Mouse (Mus musculus) stomach, postnatal 0 days (tissue): ENCODE data around the gene Mmel1. TPM values are rescaled to one million over a fixed set of nuclear protein-coding genes. Genes with fewer than 3 reads are reported as not detected.

Experiments used
- ATAC-seq: fragments of 200-750 bp; cut with Nextera tagmentation; 2 replicates; pipeline ENCODE4 v1.8.0; 2017; ENCODE audit not compliant: low FRiP score, low TSS enrichment
- DNase-seq: peaks from one replicate; pipeline ENCODE4 v3.0.0-alpha.2; 2016; ENCODE audit warnings: low spot score
- H3K27ac ChIP-seq: fragments of 300-500 bp; sonication (generic); replicated peaks from 2 replicates; pipeline ENCODE4 v1.5.1; 2014; ENCODE audit warnings: mild to moderate bottlenecking, control low read depth
- H3K27me3 ChIP-seq: fragments of 300-500 bp; sonication (generic); 2 replicates; pipeline ENCODE4 v1.6.1; 2014; ENCODE audit warnings: low read length; ENCODE audit not compliant: control insufficient read depth, insufficient read depth
- H3K36me3 ChIP-seq: fragments of 300-500 bp; sonication (generic); 2 replicates; pipeline ENCODE4 v1.6.1; 2014; ENCODE audit warnings: low read length, mixed read lengths; ENCODE audit not compliant: control insufficient read depth, insufficient read depth
- H3K4me1 ChIP-seq: fragments of 300-500 bp; sonication (generic); replicated peaks from 2 replicates; pipeline ENCODE4 v1.6.1; 2014; ENCODE audit warnings: antibody characterized with exemption; ENCODE audit not compliant: control insufficient read depth, insufficient read depth
- H3K4me2 ChIP-seq: fragments of 300-500 bp; sonication (generic); replicated peaks from 2 replicates; pipeline ENCODE4 v1.6.1; 2014; ENCODE audit warnings: low read depth, mild to moderate bottlenecking, control low read depth, moderate library complexity
- H3K4me3 ChIP-seq: fragments of 300-500 bp; sonication (generic); 2 replicates; pipeline ENCODE4 v1.5.1; 2014; ENCODE audit warnings: low read depth, low read length, control low read depth
- H3K9ac ChIP-seq: fragments of 300-500 bp; sonication (generic); 2 replicates; pipeline ENCODE4 v1.6.1; 2014; ENCODE audit warnings: mild to moderate bottlenecking, low read length, control low read depth, mixed read lengths
- H3K9me3 ChIP-seq: fragments of 300-500 bp; sonication (generic); 2 replicates; pipeline ENCODE4 v1.6.1; 2016; ENCODE audit warnings: low read length; ENCODE audit not compliant: control insufficient read depth
- CTCF ChIP-seq: IDR thresholded peaks from 2 replicates; pipeline ENCODE4 v1.5.1; 2016; ENCODE audit warnings: antibody characterized with exemption, low read depth, mild to moderate bottlenecking, moderate library complexity
- EP300 ChIP-seq: optimal IDR thresholded peaks from 2 replicates; pipeline ENCODE3; 2016; ENCODE audit warnings: antibody characterized with exemption
- WGBS: fragments of 180-500 bp; shearing (Covaris S2); extraction: QIAGEN DNeasy Blood & Tissue Kit; methylation state at CpG from one replicate; pipeline ENCODE4 v1.1.7; 2014; 5-methylcytosine and 5-hydroxymethylcytosine counted together
- polyA plus RNA-seq: library from polyadenylated mRNA; unstranded; fragments of >200 nt; fragmentation: Nextera tagmentation; extraction: Ambion mirVana; gene quantifications from 2 replicates; pipeline ENCODE4 v1.2.1, GENCODE M21; 2015

The Mmel1 gene
- polyA plus RNA-seq, 1 experiment from 2014 or later: not detected

DNA sequence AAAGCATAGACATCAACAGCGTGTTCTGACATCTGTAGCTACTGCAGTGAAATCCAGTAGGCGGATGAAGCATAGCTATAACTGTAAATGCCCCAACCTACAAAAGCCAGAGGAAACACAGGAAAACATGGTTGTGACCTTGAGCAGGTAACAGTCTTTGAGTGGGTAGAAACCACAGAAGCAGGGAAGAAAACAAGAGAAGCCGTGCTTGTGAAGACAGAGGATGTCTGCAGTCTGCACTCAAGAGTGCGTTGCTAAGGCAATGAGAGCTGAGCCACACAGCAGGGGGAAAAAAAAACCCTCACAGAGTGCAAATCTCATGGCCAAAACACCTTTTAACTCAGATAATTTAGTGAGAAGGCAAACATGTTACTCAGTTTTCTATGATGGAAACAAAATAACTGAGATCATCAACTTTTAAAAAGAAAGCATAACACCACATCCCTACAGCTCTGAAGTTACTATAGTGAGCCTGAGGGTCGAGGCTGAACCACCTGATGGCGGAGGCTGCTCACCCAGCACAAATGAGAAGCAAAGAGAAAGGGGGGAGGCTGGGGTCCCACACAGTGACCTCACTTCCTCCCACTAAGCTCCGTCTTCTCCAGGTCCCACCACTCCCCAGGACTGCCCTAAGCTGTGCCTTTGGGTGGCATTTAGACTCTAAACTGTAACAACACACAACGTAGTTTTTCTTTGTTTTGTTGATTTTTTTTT is 67.3 kb downstream of the Mmel1 start:
- no peaks in the 10 kb centered on the region for H3K9me3 ChIP-seq
- ATAC-seq (no peak), DNase-seq (no peak)
- H3K4me1 ChIP-seq: no peaks in the 10 kb centered on the region
- H3K27me3 ChIP-seq: no peaks in the 10 kb centered on the region
- WGBS: 58% methylated on average over 8 of the region's 8 CpGs
- H3K9ac ChIP-seq: no peak overlapping the region
- no peaks in the 10 kb centered on the region for H3K36me3 ChIP-seq
- no peak overlapping the region for H3K27ac ChIP-seq
- no peak for TF ChIP-seq EP300
- H3K4me2 ChIP-seq: no peak overlapping the region
- H3K4me3 ChIP-seq: no peak overlapping the region

GRCm38 (mm10) chr4:154937746-154938145 is 68.4 kb downstream of the Mmel1 start:
- Histone ChIP-seq H3K9me3 (no peaks in the 10 kb centered on the region), H3K4me2 (no peak overlapping the region), H3K27ac (no peak overlapping the region), H3K36me3 (no peaks in the 10 kb centered on the region), H3K4me1 (no peaks in the 10 kb centered on the region), H3K27me3 (no peaks in the 10 kb centered on the region), H3K4me3 (no peak overlapping the region), H3K9ac (no peak overlapping the region)
- DNase-seq (no peak), ATAC-seq (no peak)
- WGBS: 70% methylated on average over 1 of the region's 1 CpGs
- TF ChIP-seq EP300 (no peak), CTCF (no peak)

- no peak for TF ChIP-seq CTCF
- no peak for TF ChIP-seq EP300
- no peak overlapping the region for H3K27ac ChIP-seq
- no peak overlapping the region for H3K4me2 ChIP-seq
- H3K4me3 ChIP-seq: no peak overlapping the region
- H3K4me1 ChIP-seq: no peaks in the 10 kb centered on the region
- no peak for DNase-seq
- no peak overlapping the region for H3K9ac ChIP-seq
- 88% methylated on average over 2 of the region's 2 CpGs for WGBS
- no peaks in the 10 kb centered on the region for H3K36me3 ChIP-seq
- no peaks in the 10 kb centered on the region for H3K27me3 ChIP-seq
- H3K9me3 ChIP-seq: no peaks in the 10 kb centered on the region
- ATAC-seq: no peak
Measured at GRCm38 (mm10) chr4:154940156-154940555, 70.8 kb downstream of the Mmel1 start.

DNA sequence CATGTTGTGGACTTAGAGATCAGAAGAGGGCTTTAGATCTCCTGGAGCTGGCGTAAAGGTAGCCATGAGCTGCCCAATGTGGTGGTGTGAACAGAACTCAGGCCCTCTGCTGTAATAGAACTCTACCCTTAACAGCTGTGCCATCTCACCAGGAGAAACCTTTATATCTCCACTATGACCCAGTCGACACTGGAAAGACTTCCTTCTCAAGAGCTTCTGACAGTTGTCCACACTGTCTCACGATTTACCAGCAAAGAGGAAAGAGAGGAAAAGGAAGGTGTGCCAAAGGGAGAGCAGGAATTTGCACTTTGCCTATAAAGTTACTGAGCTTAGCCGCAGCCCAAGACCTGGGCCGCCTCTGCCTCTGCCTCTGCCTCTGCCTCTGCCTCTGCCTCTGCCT is 72.4 kb downstream of the Mmel1 start:
- TF ChIP-seq CTCF (no peak), EP300 (no peak)
- no peak for ATAC-seq
- H3K36me3 ChIP-seq: no peaks in the 10 kb centered on the region
- no peak for DNase-seq
- no peaks in the 10 kb centered on the region for H3K27me3 ChIP-seq
- H3K4me1 ChIP-seq: no peaks in the 10 kb centered on the region
- H3K4me2 ChIP-seq: no peak overlapping the region
- no peak overlapping the region for H3K27ac ChIP-seq
- no peak overlapping the region for H3K4me3 ChIP-seq
- H3K9me3 ChIP-seq: no peaks in the 10 kb centered on the region
- WGBS: 90% methylated on average over 5 of the region's 5 CpGs
- H3K9ac ChIP-seq: no peak overlapping the region

- H3K27me3 ChIP-seq: no peaks in the 10 kb centered on the region
- H3K9me3 ChIP-seq: no peaks in the 10 kb centered on the region
- H3K9ac ChIP-seq: no peak overlapping the region
- no peak overlapping the region for H3K4me2 ChIP-seq
- H3K4me3 ChIP-seq: no peak overlapping the region
- no peak for ATAC-seq
- H3K36me3 ChIP-seq: no peaks in the 10 kb centered on the region
- no peak for DNase-seq
- H3K4me1 ChIP-seq: no peaks in the 10 kb centered on the region
- TF ChIP-seq EP300 (no peak), CTCF (no peak)
- H3K27ac ChIP-seq: no peak overlapping the region
- 76% methylated on average over 10 of the region's 10 CpGs for WGBS
Measured at GRCm38 (mm10) chr4:154942632-154943322, 73.4 kb downstream of the Mmel1 start.

DNA sequence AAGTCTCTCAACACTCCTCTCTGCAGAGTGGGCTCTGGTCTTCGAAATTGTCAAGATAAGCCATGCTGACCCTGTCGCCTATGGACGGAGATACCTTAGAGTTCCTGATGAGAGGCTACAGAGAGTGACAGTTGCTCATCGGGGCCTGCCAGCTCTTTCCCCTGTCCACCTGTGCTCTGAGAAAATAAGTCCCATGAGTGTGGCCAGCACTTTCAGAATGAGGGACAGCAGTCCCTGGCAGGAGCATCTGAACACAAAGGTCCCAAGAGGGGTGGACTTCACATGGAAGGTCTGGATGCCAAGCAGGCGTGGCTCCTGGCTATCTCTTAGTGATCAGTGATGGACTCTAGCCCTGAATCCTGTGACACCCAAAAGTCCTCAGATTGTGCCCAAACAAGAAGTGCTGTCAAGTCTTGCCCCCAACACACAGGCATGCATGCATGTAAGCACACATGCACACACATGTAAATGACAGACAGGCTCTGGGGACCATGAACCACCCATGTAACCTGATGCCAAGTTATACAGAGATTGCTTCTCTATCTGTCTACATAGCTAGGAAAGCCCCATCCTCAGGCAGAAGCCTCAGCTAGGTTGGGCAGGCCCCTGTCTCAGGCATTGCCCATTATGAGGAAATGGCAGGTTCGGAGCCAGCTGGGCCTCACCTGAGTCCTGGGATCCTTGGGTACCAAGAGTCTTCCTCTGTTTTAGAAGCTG is 74.1 kb downstream of the Mmel1 start:
- Histone ChIP-seq H3K27ac (no peak overlapping the region), H3K4me2 (no peak overlapping the region), H3K9me3 (no peaks in the 10 kb centered on the region), H3K4me1 (no peaks in the 10 kb centered on the region), H3K4me3 (no peak overlapping the region), H3K36me3 (no peaks in the 10 kb centered on the region), H3K9ac (no peak overlapping the region), H3K27me3 (no peaks in the 10 kb centered on the region)
- TF ChIP-seq CTCF (no peak), EP300 (no peak)
- DNase-seq (no peak), ATAC-seq (no peak)
- WGBS: 86% methylated on average over 6 of the region's 6 CpGs
